Mouse (Mus musculus) liver, embryonic 14.5 days (tissue): Measurements from ENCODE around the gene Mrln.

Experiments used
- CTCF ChIP-seq: IDR thresholded peaks from 2 replicates; pipeline ENCODE4 v1.5.1; 2016; ENCODE audit warnings: antibody characterized with exemption, low read depth, control low read depth
- EP300 ChIP-seq: IDR thresholded peaks from 2 replicates; pipeline ENCODE4 v1.6.1; 2016; ENCODE audit warnings: antibody characterized with exemption, low read depth

GRCm38 (mm10) chr10:70196666-70197065 lies 7.8 kb upstream of the Mrln start:
- TF ChIP-seq CTCF (no peak), EP300 (no peak)
